Mouse (Mus musculus): ENCODE measurements at regions not wholly inside any gene's neighbourhood (a gene's known extent, or its start where the extent isn't known, plus 50 kb on each side); places are given as distances from the start of the nearest gene placed in this dataset.

GRCm38 (mm10) chr3:8751356-8751755 lies 858.5 kb downstream of the Zfp704 start:
- no peak for DNase-seq (ENCODE audit: low spot score in 2 of 2)

GRCm38 (mm10) chr3:8750858-8751257 lies 859.0 kb downstream of the Zfp704 start:
- DNase-seq (ENCODE audit: low spot score in 2 of 2) = no peak

- no peak for DNase-seq (ENCODE audit: low spot score in 2 of 2)
Measured at GRCm38 (mm10) chr3:8750162-8750561, 859.7 kb downstream of the Zfp704 start.

GRCm38 (mm10) chr3:8747201-8747600 lies 862.7 kb downstream of the Zfp704 start:
- no peak for DNase-seq (ENCODE audit: low spot score in 2 of 2)

GRCm38 (mm10) chr3:8746677-8747076 lies 863.2 kb downstream of the Zfp704 start:
- DNase-seq (ENCODE audit: low spot score in 2 of 2) = no peak

GRCm38 (mm10) chr3:8746037-8746436 lies 863.8 kb downstream of the Zfp704 start:
- DNase-seq (ENCODE audit: low spot score in 2 of 2) = no peak

- no peak for DNase-seq (ENCODE audit: low spot score in 2 of 2)
Measured at GRCm38 (mm10) chr3:8744857-8745256, 865.0 kb downstream of the Zfp704 start.

GRCm38 (mm10) chr3:8743650-8744049 lies 866.2 kb downstream of the Zfp704 start:
- no peak for DNase-seq (ENCODE audit: low spot score in 2 of 2)

- DNase-seq (ENCODE audit: low spot score in 2 of 2) = no peak
Measured at GRCm38 (mm10) chr3:8741266-8742023, 868.4 kb downstream of the Zfp704 start.

- DNase-seq (ENCODE audit: low spot score in 2 of 2) = no peak
Measured at GRCm38 (mm10) chr3:8740710-8741109, 869.2 kb downstream of the Zfp704 start.

GRCm38 (mm10) chr3:8739299-8739698 lies 870.6 kb downstream of the Zfp704 start:
- DNase-seq (ENCODE audit: low spot score in 2 of 2) = no peak

GRCm38 (mm10) chr3:8736239-8736953 lies 873.5 kb downstream of the Zfp704 start:
- no peak for DNase-seq (ENCODE audit: low spot score in 2 of 2)

- DNase-seq (ENCODE audit: low spot score in 2 of 2) = no peak
Measured at GRCm38 (mm10) chr3:8734096-8734495, 875.8 kb downstream of the Zfp704 start.

- DNase-seq (ENCODE audit: low spot score in 2 of 2) = no peak
Measured at GRCm38 (mm10) chr3:8731398-8731797, 878.5 kb downstream of the Zfp704 start.

GRCm38 (mm10) chr3:8721628-8722594 lies 888.0 kb downstream of the Zfp704 start:
- no peak for DNase-seq (ENCODE audit: low spot score in 2 of 2)

- DNase-seq (ENCODE audit: low spot score in 2 of 2) = no peak
Measured at GRCm38 (mm10) chr3:8720586-8721100, 889.2 kb downstream of the Zfp704 start.

GRCm38 (mm10) chr3:8718206-8718605 lies 891.7 kb downstream of the Zfp704 start:
- DNase-seq (ENCODE audit: low spot score in 2 of 2) = peak; percentile 9 to 17

GRCm38 (mm10) chr3:8717334-8717812 lies 892.5 kb downstream of the Zfp704 start:
- peak; percentile 16 to 31 for DNase-seq (ENCODE audit: low spot score in 2 of 2)
